Mouse (Mus musculus) layer of hippocampus, adult 9-11 months (tissue): Measurements from ENCODE around the gene Bag6.

Experiments used
- DNase-seq: peaks from one replicate; pipeline ENCODE4 v3.0.0; 2022

The Bag6 gene

DNA sequence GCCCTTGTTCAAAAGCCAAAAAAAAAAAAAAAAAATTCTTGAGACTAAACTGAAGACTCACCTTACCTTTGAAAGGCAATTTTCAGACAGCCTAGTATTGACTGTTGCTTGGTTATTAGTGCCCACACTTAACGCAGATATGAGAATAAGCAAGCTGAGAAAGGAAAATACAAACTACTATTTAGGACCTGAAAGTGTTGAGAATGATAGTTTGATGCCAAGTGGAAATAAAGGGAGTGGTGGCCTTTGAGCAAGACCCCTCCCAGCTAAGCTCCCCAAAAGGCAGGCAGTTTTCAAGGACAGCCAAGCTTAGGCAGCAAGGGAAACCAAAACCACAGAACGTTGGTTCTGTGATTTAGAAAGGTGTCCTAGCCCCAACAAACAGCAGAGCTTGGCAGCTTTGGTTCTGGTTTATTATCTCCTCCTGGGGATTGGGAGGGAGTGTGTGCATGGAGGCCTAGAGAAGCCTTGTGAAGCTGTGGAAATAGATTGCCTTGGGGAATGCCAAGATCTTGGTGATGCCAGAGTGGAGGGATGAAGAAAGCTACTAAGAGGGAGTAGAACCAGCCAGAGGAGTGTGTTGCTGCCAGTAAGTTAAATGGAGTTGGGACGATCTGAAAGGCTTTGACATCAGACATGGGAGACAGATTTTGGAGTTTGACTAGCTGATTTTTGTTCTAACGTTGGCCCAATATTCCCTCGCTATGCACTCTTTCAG, 13.1 kb downstream of the Bag6 start:
- no peak for DNase-seq

DNA sequence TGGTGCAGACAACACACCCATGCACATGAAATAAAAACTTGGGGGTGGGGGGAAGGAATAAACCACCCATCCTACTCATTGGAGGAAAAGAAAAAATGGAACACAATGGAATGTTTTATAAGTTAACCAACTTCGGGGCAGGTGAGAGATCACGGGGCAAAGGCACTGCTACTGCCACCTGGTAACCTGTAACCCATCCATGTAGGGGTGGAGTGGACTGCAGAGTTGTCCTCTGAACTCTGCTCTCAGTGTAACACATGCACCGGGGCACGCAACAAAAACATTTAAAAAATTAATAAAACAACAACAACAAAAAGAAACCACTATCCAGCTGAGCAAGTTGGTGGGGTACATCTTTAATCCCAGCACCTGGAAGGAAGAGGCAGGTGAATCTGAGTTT, 17.1 kb downstream of the Bag6 start:
- DNase-seq, result no peak

DNA sequence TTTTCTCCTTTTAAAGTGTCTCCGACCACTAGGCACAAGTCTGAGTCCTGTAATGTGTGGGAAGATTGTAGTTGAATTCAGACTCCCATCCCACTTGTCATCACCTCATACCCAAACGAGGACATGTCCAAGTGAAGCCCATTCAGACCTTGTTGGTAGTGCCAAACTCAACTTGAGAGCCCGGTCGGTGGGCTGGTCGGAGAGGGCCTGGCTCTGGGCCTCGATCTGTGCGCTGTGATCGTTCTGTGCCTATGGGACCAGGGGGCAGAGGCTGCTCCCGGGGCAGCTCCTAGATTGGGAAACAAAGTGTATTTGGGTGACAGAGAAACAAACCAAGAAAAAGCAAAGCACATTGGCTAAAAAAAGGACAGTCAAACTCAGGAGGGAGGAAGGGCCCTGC, 18.1 kb downstream of the Bag6 start:
- DNase-seq, result no peak

DNA sequence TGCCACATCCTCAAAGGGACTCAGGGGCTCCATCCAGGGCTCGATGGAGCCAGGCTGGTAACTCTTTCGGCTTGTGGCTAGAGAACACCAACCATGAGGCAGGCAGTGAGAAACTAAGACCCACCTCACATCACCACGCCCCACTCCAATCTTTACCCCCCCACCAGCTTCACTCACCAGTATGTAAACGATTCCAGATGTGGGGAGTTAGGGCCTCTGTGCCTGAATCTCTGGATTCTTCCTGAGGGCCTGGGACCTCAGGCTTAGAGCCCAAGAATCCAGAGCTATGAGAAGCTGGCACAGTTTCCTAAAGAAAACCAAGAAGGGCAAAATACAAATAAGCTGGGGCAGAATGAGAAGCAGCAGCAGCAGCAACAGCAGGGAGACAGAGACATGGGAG, 19.0 kb downstream of the Bag6 start:
- DNase-seq, result no peak

DNA sequence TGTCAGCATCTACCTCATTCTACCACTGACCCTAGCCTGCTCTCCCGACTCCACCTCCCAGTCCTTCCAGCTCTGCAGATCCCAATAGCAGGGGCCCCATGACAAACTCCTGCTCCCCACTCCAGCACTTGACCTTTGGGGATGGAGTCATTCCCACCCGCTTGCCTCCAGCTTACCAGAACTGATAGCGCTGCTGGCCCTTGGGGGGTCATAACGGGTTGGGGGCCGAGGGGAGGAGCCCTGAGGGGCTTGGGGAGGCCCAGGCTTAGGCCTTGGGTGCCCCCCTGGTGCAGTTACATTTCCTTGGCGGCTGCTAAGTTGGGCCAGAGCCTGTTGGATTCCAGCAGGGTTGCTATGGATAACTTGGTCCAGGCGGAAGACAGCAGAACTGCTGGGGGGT, 19.6 kb downstream of the Bag6 start:
- no peak for DNase-seq

DNA sequence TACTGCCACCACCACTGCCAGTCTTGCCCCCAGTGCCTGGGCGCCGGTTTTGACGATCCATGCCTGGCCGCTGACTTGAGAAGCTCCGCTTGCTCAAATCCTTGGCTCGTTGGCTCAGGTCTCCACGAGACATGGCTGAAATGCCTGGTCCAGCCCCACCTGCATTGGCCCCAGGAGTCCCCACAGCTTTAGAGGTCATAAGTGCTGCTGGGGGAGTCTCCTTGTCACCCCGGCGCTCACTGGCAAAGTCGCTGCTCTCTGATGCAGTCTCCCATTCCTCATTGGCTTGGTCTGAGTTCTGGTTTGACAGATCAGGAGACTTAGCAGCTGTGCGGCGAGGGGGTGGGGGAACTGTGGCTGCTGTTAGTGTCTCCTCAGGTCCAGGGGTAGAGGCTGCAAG, 20.5 kb downstream of the Bag6 start:
- DNase-seq, result no peak

DNA sequence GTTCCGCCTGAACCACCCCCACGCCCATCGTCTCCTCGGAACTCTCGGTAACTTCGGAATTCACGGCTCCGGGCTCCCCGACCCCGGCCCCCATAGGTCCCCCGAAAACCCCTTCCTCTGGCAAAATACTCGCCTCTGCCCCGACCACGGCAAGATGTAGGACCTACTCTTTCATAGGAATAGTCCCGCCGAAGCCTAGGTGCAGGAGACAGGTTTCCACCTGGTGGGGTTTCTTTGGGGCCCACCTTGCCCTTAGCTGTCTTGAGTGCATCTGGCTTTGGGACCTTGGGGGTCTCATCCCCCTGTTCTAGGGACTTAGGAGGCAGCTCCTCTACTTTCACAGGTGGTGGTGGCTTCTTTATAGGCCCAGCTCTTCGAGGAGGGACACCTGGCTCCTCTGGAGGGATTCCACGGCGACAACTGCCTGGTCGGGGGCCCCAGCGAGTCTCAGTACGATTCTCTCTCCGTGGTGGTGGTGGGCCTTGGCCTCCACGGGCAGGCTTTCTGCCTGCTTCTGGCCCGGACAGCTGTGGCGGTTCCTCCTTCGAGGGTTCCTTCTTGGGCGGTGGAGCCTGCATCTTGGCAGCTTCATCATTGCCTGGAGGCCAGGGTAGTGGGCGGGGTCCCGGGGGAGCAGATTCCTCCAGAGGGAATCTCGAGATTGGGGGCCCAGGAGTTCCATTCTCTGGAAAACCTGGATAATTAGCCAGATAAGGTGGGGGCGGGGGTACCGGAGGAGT, 21.7 kb downstream of the Bag6 start:
- DNase-seq, result no peak

DNA sequence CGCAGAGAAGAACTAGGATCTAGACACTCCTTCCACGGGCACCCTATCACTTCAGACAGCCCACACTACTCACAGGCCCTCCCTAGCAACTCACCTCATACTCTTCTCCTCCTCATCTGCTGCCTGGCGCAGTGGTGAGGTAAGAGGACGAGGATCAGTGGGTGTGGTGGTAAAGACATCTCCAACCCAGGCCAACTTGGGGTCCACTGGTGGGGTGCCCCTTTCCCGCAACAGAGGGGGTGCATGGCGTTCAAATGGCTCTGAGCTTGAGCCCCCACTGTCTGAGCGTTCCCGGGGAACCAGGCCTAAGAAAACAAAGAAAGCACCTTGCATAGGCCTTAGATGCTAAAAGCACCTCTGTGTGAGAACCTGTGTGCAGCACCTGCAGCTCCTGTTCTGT, 22.3 kb downstream of the Bag6 start:
- no peak for DNase-seq

DNA sequence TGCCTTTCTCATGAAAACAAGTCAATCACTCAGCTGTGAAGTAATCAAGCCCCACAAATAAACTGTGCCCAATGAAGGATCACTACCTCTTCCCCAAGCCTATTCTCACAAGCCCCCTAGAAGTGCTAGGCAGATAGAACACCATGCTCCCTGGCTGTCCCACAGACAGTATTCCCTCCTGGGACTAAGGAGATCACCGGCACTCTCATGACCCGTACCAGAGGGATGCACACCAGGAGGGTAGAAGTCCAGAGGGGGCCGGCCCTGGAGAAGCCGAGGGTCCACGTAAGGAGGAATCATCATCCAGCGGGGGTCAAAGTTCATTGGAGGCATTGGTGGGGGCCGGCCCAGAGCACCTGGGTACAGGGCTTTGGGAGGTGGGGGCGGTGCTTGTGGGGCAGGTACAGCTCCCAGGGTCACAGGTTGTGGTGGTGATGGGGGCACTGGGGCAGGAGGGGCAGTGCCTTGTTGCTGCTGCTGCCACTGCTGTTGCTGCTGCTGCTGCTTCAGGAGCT, 22.7 kb downstream of the Bag6 start:
- no peak for DNase-seq

DNA sequence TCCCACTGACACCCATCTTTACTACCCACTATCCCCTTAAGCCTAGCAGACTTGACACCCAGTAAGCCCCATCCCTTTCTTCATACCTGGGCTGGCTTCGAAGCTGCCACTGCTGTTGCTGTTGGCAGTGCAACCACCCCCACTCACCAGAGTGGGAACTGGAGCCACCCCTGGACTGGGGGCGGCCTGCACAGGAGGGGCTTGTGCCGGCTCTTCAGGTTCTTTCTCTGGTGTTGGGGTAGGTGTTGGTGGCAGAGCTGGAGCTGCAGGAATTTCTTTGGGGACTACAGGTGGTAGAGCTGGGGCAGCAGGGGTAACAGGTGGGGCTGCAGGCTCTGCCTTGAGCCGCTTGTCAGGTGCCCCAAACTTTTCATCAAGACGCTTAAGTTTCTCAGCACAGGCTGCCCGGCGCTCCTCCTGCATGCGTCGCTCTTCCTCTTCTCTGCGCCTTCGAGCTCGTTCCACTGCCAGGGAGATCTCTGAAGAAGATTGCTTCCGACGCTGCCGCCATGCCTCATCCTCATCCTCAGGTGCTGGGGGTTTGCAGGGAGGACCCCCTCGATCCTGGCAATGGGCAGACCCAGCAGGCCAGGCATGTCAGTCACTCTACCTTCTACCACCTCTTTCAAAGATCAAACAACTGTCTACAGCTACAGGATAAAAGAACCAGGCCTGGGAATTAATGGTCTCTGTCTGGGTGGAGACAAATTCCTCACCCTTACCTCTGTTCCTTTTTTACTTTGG, 24.0 kb downstream of the Bag6 start:
- no peak for DNase-seq

DNA sequence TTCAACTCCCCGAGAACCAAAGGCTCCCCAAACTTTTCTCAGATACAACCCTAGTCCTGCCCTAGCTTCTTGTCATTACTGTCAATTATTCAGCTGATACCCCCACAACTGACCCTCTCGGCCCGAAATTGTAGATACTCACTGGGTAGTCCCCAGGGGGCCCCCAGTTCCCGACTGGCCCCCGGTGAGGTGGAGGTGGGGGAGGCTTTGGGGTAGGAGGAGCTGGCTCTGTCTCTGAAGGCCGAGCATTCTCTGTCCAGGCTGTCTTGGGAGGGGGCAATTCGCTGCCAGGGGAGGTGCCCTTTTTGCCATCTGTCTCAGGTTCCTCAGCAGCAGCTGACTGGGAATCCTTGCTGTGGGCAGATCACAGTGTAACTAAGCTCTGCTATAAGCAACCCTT, 24.7 kb downstream of the Bag6 start:
- DNase-seq, result no peak

DNA sequence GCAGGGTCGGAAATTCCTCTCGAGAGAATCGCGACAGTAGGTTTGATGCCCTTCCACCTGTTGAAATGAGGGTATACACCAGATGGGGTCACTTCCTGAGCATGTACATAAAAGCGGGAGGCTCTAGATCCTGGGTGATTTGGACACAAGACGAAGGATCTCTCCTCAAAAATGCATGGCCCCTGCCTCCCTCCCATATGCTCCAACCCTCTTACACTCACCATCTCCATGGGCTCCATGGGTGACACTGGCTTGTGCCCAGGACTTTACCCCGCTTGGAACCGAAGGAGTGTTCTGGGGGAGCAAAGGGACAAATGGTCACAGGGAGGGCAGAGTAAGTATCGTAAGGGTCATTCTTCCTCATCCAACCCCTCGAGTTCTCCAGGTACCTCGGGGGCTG, 26.4 kb downstream of the Bag6 start:
- no peak for DNase-seq

DNA sequence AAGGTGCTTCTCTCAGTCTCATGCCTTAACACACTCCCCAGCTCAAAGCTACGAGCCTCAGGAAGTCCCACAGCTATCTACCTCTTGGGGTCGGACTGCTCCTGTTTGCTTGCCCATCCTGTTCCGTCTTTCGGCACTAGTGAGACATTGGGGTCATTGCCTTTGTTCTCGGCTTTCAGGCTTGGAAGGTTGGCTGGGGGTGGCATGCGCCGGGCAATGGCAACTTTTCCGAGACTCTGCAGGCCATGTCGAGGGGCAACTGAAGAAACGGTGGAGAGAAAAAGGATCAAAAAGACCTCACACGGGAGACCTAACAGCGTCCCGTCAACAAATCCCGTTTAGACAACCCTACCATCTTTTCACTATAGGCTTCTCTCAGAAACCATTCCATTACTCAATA, 27.1 kb downstream of the Bag6 start:
- DNase-seq, result no peak

DNA sequence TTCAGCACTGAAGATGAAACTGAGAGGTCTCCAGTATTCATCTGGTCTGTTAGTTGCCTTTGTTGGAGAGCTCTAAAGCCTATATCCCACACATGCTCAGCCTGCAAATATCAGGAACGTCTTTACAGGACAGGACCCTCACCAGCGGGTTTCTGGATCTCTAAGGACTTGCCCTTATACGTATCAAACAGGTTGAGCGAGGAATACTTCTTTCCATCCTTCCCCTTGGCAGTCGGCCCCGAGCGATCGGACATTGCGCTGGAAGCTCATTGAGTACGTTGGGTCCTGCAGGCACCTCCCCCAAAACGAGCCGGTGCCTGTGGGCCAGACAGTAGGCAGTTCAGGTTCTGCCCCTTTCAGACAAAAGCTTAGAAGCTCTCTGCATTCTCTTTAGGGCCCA, 27.8 kb downstream of the Bag6 start:
- DNase-seq, result no peak

DNA sequence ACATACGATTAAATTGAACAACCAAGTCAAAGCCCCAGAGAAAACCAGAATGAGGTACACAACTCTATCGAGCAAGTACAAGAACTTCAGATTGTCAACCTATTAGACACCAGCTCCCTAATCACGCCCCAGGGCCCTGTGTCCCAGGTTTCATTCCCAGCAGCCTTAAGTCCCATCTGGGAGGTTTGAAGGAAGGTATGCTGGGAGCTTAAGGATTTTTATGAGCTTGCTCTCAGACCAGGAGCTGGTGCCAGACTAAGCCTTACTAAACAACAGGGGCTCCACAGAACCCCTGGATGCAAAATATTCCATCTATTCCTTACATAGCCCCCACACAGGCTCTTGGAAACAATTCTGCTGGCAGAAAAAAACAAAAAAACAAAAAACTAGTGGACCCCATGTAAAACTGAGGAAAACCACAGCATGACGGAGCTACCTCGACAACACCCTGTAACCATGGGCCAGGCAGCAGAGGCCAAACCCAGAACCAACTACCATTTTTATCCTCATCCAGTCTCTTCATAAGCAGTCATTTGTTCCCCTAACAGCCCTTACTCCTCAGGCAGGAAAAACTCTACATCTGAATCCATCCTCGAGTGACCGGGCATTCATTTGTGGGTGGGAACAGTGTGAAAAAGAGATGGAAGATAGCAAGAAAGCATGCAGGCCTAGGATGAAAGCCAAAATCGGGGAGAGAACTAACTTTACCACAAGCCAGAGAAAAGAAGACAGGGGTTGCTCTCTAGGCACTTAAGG, 28.5 kb downstream of the Bag6 start:
- DNase-seq, result no peak

DNA sequence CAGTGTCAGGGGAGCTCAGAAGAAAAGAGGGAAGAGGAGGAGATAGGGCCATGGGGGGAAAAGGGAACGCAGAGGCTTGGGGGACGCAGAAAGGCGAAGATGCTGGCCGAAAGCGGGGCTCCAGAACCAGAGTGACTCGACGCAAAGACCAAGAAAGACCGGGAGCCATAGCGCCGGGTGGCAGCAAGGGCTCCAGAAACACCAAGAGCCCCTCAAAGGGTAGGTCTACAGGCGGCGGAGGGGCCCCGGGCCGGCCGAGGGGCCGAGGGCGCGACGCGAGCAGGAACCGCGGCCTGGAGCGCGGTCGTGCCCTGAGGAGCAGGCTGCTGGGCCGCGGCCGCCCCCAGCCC, 29.2 kb downstream of the Bag6 start:
- DNase-seq, result no peak

DNA sequence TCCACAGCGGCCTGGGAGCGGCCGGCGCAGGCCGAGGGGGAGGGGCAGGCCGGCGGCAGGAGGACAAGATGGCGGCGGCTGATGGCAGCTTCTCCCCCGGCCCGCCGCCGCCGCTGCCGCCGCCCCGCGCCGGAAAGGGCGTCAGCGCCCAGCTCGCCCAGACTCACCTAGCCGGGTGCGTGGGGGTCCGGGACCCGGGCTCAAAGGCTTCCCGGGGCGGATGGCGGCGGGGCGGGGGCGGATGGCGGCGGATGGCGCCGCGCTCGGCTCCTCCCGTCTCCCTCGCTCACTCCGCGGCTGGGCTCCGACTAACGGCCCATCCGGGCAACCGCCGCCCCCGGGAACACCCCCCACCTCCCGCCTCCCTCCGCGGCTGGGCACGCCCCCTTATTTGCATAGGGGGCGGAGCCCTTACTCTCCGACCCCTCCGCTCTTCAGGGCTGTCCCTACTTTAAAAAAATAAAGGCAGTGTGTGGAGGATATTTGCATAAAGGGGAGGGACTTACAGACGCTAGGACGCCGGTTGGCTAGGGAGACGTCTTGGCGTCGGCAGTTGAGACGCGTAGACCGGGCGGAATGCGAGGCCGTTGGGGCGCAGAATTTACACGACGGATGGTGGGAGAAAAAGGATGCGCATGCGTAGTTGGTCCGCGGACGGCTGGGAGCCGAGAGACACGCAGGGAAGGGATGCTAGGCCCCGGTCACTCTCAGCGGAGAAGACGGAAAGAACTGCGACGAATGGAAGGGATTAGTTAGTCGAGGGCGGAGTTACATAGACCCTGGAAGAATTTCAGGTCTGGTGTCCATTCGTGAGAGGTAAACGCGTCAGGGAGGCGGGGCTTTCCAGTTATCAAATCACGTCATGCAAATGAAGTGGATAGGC, 29.8 kb downstream of the Bag6 start, which contains the start of gene Prrc2a:
Gene Prrc2a, minus strand, starts transcription at position 330 of the 883 bp plus-strand sequence.
- DNase-seq, result peak; percentile 99

DNA sequence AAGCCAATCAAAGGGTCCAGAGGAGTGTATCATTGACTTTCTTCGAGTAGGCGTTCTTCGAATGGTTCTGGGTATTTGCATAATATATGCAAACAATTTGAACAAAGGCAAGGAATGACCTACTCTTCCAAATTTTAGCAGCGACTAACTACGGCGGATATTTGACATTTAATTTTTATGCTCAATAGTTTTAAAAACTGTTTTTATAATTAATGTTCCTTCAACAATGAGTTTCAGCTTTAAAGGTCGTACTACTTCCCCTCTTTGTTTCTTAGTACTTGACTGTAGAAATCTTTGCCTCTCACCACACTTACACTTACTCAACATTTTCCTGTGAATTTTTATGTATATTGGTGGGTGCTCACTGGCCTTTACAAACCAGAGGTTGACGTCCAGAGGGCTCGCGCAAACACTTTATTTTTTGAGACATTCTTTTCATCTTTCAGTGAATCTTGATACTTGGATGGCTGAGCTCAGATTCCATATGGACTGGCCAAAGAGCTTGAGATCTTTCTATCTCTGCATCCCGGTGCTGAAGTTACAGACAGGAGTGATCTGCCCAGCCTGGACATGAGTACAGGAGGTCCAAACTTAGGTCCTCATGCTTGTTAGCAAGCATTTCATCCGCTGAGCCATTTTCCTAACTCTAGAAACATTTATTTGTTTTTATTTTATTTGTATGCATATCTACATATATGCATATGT, 30.6 kb downstream of the Bag6 start:
- no peak for DNase-seq

DNA sequence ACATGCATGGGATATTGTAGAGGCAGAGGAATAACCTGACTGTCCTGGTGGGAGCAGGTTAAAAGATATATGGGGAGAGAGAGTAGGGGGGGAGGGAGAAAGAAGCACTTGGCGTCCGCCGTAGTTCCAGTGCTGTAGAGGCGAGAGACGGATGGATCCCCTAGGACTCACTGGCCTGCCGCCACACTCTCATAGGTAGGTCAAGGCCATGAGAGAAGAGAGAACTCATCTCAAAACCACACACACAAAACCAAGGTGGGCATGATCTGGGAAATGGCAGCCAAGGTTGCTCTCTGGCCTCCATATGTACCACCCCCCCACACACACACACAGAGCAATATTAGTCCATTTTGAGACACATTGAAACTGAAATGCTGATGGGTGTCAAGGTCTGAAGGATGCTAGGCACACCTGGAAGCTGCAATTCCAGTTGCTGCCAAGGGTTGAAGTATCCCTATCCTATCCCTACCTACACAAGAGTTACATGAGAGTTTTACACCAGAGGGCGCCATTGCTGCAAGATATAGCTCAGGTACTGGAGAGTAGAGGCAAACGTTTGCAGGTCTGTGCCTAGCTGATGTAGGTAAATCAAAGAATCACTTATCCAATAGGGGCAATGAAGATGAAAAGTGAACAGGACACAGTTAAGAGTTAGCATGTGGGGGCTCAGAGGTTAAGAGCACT, 31.5 kb downstream of the Bag6 start:
- DNase-seq, result peak; percentile 84

DNA sequence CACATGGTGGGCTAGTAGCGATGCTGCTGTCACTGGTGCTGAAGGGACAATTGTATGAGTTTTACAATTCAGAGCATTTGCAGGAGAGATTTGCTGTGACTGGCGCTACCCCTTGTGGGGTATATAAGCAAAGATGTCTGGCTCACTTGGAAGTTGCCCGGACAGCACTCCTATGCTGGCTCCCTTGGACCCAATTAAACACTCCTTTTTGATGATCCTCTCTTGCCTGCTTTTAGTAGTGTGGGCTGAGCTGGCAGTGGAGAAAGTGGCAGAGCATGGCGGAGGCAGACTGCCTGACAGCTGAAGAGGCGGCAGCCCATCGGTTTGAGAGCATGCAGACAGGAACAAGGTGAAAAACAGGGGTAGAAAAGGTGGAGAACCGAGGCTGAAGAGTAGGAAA, 32.8 kb downstream of the Bag6 start:
- no peak for DNase-seq
